Mouse (Mus musculus): ENCODE data around the gene Nf2. TPM values are rescaled to one million over a fixed set of nuclear protein-coding genes. Genes with fewer than 3 reads are reported as not detected.
"Not testable (repeated sequence)": the region's sequence is repeated elsewhere in the genome, so short reads cannot be mapped to it uniquely, and the experiment has no call there.

The Nf2 gene
- total RNA-seq, 2 experiments from 2014 or later: 100 to 104 TPM

- peak in 1 of 2 experiments; percentile 31 for DNase-seq (ENCODE audit: low spot score in 2 of 2)
- intact Hi-C loops (cut with DNase I): no loop called here
These were observed 670 bp downstream of the Nf2 start for GRCm38 (mm10) chr11:4848483-4849248.

GRCm38 (mm10) chr11:4840942-4841526, 8.3 kb downstream of the Nf2 start:
- intact Hi-C loops (cut with DNase I): no loop called here
- DNase-seq (ENCODE audit: low spot score in 2 of 2): no peak

GRCm38 (mm10) chr11:4838235-4838634, 11.1 kb downstream of the Nf2 start:
- intact Hi-C loops (cut with DNase I): loop anchor here (5.0 kb wide), 1 partner anchor 401 kb away; no protein-coding TSS in a partner anchor
- DNase-seq (ENCODE audit: low spot score in 2 of 2): no peak

DNA sequence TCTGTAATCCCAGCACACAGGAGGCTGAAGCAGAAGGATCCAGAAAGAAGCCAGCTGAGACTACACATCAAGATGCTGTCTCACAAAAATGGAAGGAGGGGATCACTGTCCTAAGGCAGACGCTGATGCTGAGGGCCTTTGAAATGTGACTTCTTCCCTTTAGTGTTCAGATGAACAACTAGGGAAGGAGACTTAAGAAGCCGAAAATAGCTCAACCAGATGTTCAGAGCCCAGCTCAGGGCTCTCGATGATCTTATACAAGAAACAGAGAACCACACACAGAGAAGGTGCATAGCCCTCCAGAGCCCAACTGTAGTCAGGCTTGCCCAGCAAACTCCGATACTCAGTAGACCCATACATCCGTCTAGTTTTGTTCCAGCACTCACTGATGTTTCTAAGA, 12.0 kb downstream of the Nf2 start:
- DNase-seq (ENCODE audit: low spot score in 2 of 2): no peak
- intact Hi-C loops (cut with DNase I): loop anchor here (5.0 kb wide), 1 partner anchor 400 kb away; no protein-coding TSS in a partner anchor

DNA sequence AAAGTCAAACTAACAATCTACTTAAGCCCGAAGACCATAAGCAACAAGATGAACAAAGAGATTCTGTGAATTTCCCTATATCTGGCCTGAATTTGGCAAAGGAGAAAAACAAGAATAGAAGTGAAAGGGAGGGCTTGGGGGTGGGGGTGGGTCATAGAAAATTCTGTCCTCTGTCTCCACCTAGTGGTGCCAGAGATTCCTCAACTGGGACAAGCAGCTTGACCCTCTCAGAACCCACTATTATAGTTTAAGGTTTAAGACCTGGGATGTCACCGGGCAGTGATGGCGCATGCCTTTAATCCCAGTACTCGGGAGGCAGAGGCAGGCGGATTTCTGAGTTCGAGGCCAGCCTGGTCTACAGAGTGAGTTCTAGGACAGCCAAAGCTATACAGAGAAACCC, 12.6 kb downstream of the Nf2 start:
- DNase-seq (ENCODE audit: low spot score in 2 of 2): peak; percentile 13 to 55

DNA sequence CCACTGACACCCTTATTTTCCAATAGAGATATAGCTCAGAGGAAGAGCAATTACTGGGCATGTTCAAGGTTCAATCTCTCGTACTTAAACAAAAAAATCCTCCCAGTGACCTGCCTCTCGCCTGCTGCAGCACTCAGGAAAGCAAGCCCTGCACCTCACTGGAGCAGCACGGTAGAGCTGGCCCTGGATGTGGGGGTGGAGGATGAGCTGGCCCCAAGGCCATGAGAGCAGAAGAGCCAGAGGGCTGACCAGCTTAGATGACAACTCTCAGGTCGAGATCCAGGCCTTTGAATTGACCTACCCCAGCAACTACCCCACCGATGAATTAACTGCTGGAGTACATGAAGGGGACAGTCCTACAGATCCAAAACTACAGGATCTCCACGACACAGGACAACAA, 13.9 kb downstream of the Nf2 start:
- intact Hi-C loops (cut with DNase I): loop anchor here (5.0 kb wide), 1 partner anchor 398 kb away; no protein-coding TSS in a partner anchor
- DNase-seq (ENCODE audit: low spot score in 2 of 2): no peak

More for the DNA sequence above, 12.6 kb downstream of the Nf2 start:
- intact Hi-C loops (cut with DNase I): loop anchor here (5.0 kb wide), 1 partner anchor 399 kb away; no protein-coding TSS in a partner anchor

DNA sequence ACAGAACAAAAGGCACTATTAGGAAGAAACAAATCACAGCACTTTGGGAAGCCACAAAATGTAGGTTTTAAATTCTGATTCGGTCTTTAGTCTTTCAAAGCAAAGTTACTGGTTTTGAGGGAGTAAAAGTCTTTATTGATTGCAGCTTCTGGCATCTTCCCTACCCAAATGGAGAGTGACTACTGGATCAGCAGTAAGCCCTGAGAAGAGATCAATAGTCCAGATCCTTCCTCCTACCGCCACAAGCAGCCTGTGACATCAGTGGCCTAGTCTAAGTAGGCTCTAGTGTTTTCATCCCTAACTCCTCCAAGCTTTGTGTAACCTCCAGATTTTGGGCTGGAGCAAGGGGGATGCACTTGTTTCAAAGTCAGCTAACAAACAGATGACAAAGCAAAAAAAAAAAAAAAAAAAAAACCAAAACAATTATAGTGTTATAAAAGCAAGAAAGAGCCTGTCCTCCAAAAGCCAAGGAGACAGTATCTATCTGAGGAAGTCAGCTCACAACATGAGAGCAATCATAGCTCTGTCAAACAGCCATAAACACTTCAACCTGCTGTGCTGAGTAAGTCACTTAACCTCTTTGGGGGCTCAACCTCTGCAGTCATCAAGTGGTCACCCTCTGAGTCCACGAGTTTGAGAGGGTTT, 15.9 kb downstream of the Nf2 start:
- DNase-seq (ENCODE audit: low spot score in 2 of 2): no peak
- intact Hi-C loops (cut with DNase I): no loop called here

GRCm38 (mm10) chr11:4831066-4831465, 18.3 kb downstream of the Nf2 start:
- intact Hi-C loops (cut with DNase I): no loop called here
- DNase-seq (ENCODE audit: low spot score in 2 of 2): no peak

DNA sequence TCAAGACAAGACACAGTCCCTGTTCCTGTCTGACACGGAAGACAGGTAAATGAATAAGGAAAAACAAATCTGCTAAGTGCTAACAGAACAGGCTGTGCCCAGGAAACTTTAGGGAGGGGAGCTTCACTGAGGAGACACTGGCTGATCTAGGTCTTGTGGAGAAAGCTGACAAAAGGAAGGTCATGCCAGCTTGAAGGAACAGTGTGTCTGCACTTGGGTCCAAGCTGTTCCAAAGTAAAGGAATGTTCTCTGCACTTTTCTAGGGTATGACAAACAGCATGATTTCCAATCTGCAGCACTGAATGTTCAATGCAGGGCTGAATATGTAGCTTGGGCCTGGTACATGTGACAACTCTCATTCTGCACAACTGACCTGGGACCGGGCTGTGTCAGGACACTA, 21.4 kb downstream of the Nf2 start:
- intact Hi-C loops (cut with DNase I): loop anchor here (10.0 kb wide), 1 partner anchor 73 kb away; no protein-coding TSS in a partner anchor
- no peak for DNase-seq (ENCODE audit: low spot score in 2 of 2)

GRCm38 (mm10) chr11:4827340-4827739, 22.0 kb downstream of the Nf2 start:
- no peak for DNase-seq (ENCODE audit: low spot score in 2 of 2)
- intact Hi-C loops (cut with DNase I): loop anchor here (10.0 kb wide), 1 partner anchor 73 kb away; no protein-coding TSS in a partner anchor

DNA sequence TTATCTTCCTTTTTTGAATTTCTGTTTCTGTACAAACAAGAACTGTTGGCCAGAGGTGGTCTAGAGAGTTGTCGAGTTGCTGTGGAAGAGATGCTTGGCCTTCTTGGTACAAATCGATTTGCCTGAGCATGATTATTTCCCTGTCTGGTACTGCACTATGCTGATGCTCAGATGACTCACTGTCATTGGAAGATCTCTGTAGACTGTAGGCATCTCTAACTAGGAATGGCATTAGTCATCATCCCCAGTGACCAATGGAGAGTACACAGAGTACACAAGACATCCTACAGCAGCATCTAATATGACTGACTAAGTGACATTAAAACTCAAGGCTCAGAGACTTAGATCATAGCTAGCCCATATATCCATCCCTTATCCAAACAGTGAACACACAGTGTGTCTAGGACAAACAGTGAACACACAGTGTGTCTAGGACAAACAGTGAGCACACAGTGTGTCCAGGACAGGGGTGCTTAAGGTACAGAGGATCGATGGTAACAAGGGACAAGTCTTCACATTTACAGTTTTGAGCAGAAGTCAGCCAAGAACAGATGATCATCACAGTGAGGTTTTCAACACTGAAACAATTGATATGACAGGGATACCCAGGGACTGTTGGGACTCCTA, 23.1 kb downstream of the Nf2 start:
- intact Hi-C loops (cut with DNase I): loop anchor here (10.0 kb wide), 1 partner anchor 71 kb away; no protein-coding TSS in a partner anchor
- DNase-seq (ENCODE audit: low spot score in 2 of 2): no peak

- intact Hi-C loops (cut with DNase I): loop anchor here (10.0 kb wide), 1 partner anchor 69 kb away; no protein-coding TSS in a partner anchor
- DNase-seq (ENCODE audit: low spot score in 2 of 2): no peak
These were observed 25.6 kb downstream of the Nf2 start for GRCm38 (mm10) chr11:4823655-4824312.

DNA sequence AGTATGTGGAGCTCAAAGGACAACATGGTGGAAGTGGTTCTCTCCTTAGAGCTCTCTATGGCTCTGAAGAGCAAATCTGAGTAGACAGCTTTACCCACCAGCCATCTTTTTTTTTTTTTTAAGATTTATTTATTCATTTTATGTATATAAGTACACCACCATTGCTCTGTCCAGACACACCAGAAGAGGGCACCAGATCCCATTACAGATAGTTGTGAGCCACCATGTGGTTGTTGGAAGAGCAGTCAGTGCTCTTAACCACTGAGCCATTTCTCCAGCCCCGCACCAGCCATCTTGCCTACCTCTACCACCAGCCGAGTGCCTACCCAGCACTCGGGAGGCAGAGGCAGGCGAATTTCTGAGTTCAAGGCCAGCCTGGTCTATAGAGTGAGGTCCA, 26.9 kb downstream of the Nf2 start:
- intact Hi-C loops (cut with DNase I): loop anchor here (10.0 kb wide), 1 partner anchor 68 kb away; no protein-coding TSS in a partner anchor
- DNase-seq (ENCODE audit: low spot score in 2 of 2): not testable (repeated sequence)

DNA sequence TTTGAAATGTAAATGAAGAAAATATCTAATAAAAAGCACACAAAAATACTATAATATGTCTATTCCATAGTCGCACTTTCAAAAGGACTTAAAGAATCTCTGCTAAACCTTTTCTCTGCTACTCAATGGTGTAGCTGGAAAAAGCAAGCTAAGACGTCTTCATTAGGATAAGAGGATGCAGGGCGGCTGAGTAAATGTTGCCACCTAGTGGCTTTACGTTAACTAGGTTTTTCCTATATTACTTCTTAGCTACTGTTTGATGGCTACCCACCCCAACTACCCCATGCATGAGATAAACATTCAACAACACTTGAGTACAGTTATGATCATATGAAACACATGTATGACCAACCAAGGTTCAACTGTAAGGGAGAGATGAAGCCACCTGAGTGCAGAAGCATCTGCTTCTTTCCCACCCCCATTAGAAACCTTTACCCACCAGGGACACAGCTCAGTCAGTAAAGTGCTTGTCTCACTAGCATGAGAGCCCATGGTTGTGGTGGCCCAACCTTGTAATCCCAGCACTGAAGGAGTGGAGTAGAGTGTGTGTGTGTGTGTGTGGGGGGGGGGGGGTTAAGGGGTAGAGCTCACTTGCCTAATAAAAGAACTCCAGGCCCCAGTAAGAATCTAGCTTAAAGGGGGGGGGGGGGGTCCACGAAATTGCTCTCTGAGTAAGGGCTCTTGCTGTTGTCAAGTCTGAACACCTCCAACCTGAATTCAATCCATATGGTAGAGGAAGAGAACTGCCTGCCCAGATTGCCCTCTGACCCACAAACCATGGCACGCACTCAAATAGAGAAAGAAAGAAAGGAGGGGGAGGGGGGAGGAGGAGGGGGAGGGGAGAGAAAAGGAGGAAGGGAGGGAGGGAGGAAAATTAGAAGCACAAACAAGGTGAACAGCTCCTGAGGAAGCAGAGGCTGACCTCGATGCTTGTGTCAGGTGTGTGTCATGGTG, 27.6 kb downstream of the Nf2 start:
- DNase-seq (ENCODE audit: low spot score in 2 of 2): peak; percentile 50 to 66
- intact Hi-C loops (cut with DNase I): loop anchor here (10.0 kb wide), 1 partner anchor 67 kb away; no protein-coding TSS in a partner anchor

DNA sequence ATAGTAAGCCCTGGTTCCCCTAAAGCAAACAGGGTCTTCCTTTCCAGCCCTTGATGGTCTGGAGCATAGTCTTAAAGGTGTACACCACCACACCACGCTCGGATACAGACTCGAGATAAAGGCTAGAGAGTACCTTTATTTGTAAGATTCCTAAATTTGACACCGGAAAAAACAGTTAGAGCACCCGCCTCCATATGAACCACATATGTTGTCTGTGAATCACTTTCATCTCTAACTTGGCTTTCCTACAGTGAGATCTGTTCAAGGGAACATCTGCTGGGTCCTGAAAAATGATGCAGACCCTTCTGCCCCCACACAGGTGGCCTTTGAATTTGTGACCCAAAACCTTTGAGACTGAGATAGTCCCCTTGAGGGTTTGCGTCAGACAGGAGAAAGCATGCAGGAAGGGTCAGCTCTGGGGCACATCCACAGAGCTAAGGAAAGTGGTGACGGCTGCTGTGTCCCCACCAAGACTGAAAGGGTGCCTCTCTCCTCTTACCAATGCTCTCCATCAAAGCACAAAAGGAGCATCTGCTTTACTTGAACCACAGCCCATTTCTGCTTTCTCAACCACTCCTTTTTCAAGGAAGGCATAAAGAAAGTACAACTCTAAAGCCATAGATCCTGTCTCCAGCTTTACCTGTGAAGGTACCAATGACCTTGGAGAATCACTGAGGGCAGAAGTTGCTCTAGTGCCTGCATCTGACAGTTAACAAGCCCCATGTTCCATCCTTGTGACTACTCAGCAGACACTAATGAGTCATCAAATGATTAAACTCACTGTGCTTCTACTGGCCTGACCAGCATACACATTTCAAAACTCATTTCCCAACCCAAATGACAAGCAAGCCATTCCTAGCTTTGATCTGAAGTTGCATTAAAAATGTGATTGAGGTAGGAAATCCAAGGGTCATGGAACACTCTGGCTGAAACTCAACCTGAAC, 34.6 kb downstream of the Nf2 start:
- DNase-seq (ENCODE audit: low spot score in 2 of 2): peak in 1 of 2 experiments; percentile 12
- intact Hi-C loops (cut with DNase I): no loop called here

GRCm38 (mm10) chr11:4808311-4808710, 41.0 kb downstream of the Nf2 start:
- intact Hi-C loops (cut with DNase I): no loop called here
- DNase-seq (ENCODE audit: low spot score in 2 of 2): no peak
